Mouse (Mus musculus) C2C12 (cell line): ENCODE data around the gene Pbx1. TPM values are rescaled to one million over a fixed set of nuclear protein-coding genes. Genes with fewer than 3 reads are reported as not detected.

Experiments
- H3K27me3 ChIP-seq: one replicate; pipeline ENCODE4 v1.6.1; 2011; ENCODE audit not compliant: control insufficient read depth, insufficient read depth, insufficient read length
- H3K36me3 ChIP-seq: one replicate; pipeline ENCODE4 v1.6.1; 2011; ENCODE audit not compliant: control insufficient read depth, insufficient read depth
- H3K4me3 ChIP-seq: one replicate; pipeline ENCODE4 v1.5.1; 2011; ENCODE audit warnings: mild to moderate bottlenecking, control low read depth; ENCODE audit not compliant: poor library complexity, insufficient read depth, severe bottlenecking
- H3K79me2 ChIP-seq: one replicate; pipeline ENCODE4 v1.6.1; 2011; ENCODE audit not compliant: control insufficient read depth, insufficient read depth
- H3K79me3 ChIP-seq: one replicate; pipeline ENCODE4 v1.6.1; 2011; ENCODE audit warnings: low read depth, control low read depth
- H3ac ChIP-seq: one replicate; pipeline ENCODE3; 2011; ENCODE audit warnings: low read depth; ENCODE audit not compliant: control insufficient read depth, insufficient read length
- CEBPB ChIP-seq: IDR thresholded peaks from one replicate; pipeline ENCODE4 v1.6.1; 2011; ENCODE audit warnings: low read depth, mild to moderate bottlenecking, control low read depth, moderate library complexity
- CTCF ChIP-seq: IDR thresholded peaks from one replicate; pipeline ENCODE4 v1.5.1; 2011; ENCODE audit not compliant: control insufficient read depth, insufficient read depth, insufficient read length
- FOSL1 ChIP-seq: IDR thresholded peaks from one replicate; pipeline ENCODE4 v1.8.0; 2011; ENCODE audit warnings: mild to moderate bottlenecking, low read length; ENCODE audit not compliant: poor library complexity, insufficient read depth, severe bottlenecking
- MAX ChIP-seq: IDR thresholded peaks from one replicate; pipeline ENCODE4 v1.6.1; 2011; ENCODE audit warnings: mild to moderate bottlenecking, control low read depth
- MYOD1 ChIP-seq: IDR thresholded peaks from one replicate; pipeline ENCODE4 v1.6.1; 2011; ENCODE audit warnings: low read depth; ENCODE audit not compliant: control insufficient read depth, insufficient read length
- MYOG ChIP-seq: IDR thresholded peaks from one replicate; pipeline ENCODE4 v1.6.1; 2011; ENCODE audit not compliant: control insufficient read depth, insufficient read length; ENCODE audit errors: extremely low read depth
- USF1 ChIP-seq: IDR thresholded peaks from one replicate; pipeline ENCODE4 v1.6.1; 2011; ENCODE audit warnings: low read depth, mild to moderate bottlenecking, control low read depth, moderate library complexity
- polyA plus RNA-seq: library from polyadenylated mRNA; unstranded; fragments of >200 nt; fragmentation: generic; extraction: Trizol; gene quantifications from one replicate; pipeline ENCODE4 v1.2.1, GENCODE M21; 2012; ENCODE audit warnings: missing spikeins

Gene Pbx1
- polyA plus RNA-seq, 1 experiment: 29.4 TPM

- TF ChIP-seq MYOD1: no peak
- no peak for TF ChIP-seq CTCF
- no peak for TF ChIP-seq USF1
- TF ChIP-seq CEBPB: no peak
- TF ChIP-seq MAX: no peak
- TF ChIP-seq MYOG: no peak
- TF ChIP-seq FOSL1: no peak
- Histone ChIP-seq H3K27me3 (no peaks in the 10 kb centered on the region), H3ac (no peak overlapping the region), H3K79me2 (peaks cover 79% of the 10 kb centered on the region), H3K36me3 (no peaks in the 10 kb centered on the region), H3K4me3 (no peak overlapping the region), H3K79me3 (peaks cover 22% of the 10 kb centered on the region)
These were observed 124.5 kb downstream of the Pbx1 start for GRCm38 (mm10) chr1:168307275-168308182.

DNA sequence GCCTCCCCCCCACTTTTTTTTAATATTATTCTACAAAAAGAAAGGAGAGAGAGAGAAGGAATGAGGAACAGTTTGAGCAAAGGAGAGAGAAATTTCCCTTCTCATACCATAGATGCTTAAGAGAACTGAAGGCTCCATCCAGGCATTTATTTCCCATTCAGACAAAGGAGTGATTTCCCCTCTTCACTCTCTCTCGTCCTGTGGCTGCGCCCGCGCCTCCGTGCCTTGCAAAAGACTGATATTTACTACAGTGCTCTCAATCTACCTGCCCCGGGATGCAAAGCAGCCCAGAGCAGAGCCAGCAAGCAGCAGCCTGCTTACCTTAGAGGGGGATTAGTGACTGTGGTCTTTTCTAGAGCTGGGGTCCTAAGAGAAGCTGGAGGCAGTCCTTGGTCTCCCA, 131.6 kb downstream of the Pbx1 start:
- no peak overlapping the region for H3K4me3 ChIP-seq
- TF ChIP-seq FOSL1 (no peak), MYOG (no peak), CTCF (no peak)
- H3K27me3 ChIP-seq: no peaks in the 10 kb centered on the region
- H3K79me2 ChIP-seq: peaks cover 88% of the 10 kb centered on the region
- H3K36me3 ChIP-seq: peaks cover 5% of the 10 kb centered on the region
- H3ac ChIP-seq: no peak overlapping the region
- H3K79me3 ChIP-seq: peaks cover 35% of the 10 kb centered on the region

GRCm38 (mm10) chr1:168299928-168300365, 132.1 kb downstream of the Pbx1 start:
- Histone ChIP-seq H3K4me3 (no peak overlapping the region), H3K79me2 (peaks cover 92% of the 10 kb centered on the region), H3K79me3 (peaks cover 35% of the 10 kb centered on the region), H3ac (no peak overlapping the region), H3K27me3 (no peaks in the 10 kb centered on the region), H3K36me3 (peaks cover 5% of the 10 kb centered on the region)
- no peak for TF ChIP-seq FOSL1
- no peak for TF ChIP-seq MAX
- TF ChIP-seq CTCF: no peak

DNA sequence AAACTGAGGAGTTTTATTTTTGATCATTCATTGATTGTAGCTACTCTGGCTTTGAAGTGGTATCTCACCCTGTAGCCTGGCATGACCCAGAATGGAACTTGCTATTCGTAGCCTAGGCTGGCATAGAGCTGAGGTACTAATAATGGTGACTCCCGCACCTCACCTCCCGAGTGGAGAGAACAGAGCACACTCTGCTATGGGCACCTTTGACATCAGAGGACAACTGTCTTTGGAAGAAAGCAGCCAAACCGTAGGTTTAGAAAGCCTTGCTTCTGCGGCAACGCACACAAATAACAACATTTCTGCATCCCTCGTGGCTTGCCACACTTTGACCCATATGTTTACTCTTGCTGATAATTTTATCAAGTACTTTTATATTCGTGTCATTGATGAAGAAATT, 132.9 kb downstream of the Pbx1 start:
- peaks cover 90% of the 10 kb centered on the region for H3K79me2 ChIP-seq
- TF ChIP-seq FOSL1 (no peak), CTCF (no peak), MAX (no peak), USF1 (no peak), MYOG (no peak), CEBPB (no peak)
- peaks cover 5% of the 10 kb centered on the region for H3K36me3 ChIP-seq
- H3ac ChIP-seq: no peak overlapping the region
- H3K4me3 ChIP-seq: no peak overlapping the region
- H3K27me3 ChIP-seq: no peaks in the 10 kb centered on the region
- peaks cover 28% of the 10 kb centered on the region for H3K79me3 ChIP-seq

GRCm38 (mm10) chr1:168296290-168296689, 135.8 kb downstream of the Pbx1 start:
- H3K36me3 ChIP-seq: peaks cover 4% of the 10 kb centered on the region
- peaks cover 35% of the 10 kb centered on the region for H3K79me3 ChIP-seq
- H3K79me2 ChIP-seq: peaks cover 90% of the 10 kb centered on the region
- TF ChIP-seq USF1 (no peak), MYOD1 (no peak), CTCF (no peak), FOSL1 (no peak), MYOG (no peak), CEBPB (no peak), MAX (no peak)
- H3ac ChIP-seq: no peak overlapping the region
- H3K4me3 ChIP-seq: no peak overlapping the region
- no peaks in the 10 kb centered on the region for H3K27me3 ChIP-seq

- Histone ChIP-seq H3K79me3 (peaks cover 33% of the 10 kb centered on the region), H3ac (no peak overlapping the region), H3K36me3 (no peaks in the 10 kb centered on the region), H3K79me2 (peaks cover 90% of the 10 kb centered on the region), H3K4me3 (no peak overlapping the region), H3K27me3 (no peaks in the 10 kb centered on the region)
- TF ChIP-seq FOSL1: no peak
- no peak for TF ChIP-seq USF1
These were observed 136.3 kb downstream of the Pbx1 start for GRCm38 (mm10) chr1:168295782-168296181.
